Mouse (Mus musculus) midbrain, postnatal 0 days (tissue): ENCODE measurements at regions not wholly inside any gene's neighbourhood (a gene's known extent, or its start where the extent isn't known, plus 50 kb on each side); places are given as distances from the start of the nearest gene placed in this dataset.
A peak's percentile ranks its signal among the peaks of the same experiment; 100 is the strongest.

Experiments
- ATAC-seq: fragments of 200-750 bp; cut with Nextera tagmentation; 2 replicates; pipeline ENCODE4 v1.8.0; 2017; ENCODE audit warnings: moderate number of reproducible peaks, mild to moderate bottlenecking, moderate TSS enrichment, moderate library complexity; ENCODE audit not compliant: low FRiP score
- DNase-seq: peaks from one replicate; pipeline ENCODE4 v3.0.0-alpha.2; 2015; ENCODE audit warnings: low spot score
- H3K27ac ChIP-seq: fragments of 300-500 bp; sonication (generic); 2 replicates; pipeline ENCODE4 v1.5.1; 2014; ENCODE audit warnings: low read depth, mild to moderate bottlenecking, low read length, mixed read lengths
- H3K27me3 ChIP-seq: fragments of 300-500 bp; sonication (generic); 2 replicates; pipeline ENCODE4 v1.6.1; 2014; ENCODE audit warnings: low read length, control low read depth, mixed read lengths; ENCODE audit not compliant: insufficient read depth
- H3K36me3 ChIP-seq: fragments of 300-500 bp; sonication (generic); 2 replicates; pipeline ENCODE4 v1.6.1; 2014; ENCODE audit warnings: low read length, control low read depth, mixed read lengths; ENCODE audit not compliant: insufficient read depth
- H3K4me1 ChIP-seq: fragments of 300-500 bp; sonication (generic); 2 replicates; pipeline ENCODE4 v1.6.1; 2014; ENCODE audit warnings: mild to moderate bottlenecking, control low read depth, antibody characterized with exemption, low read length, mixed read lengths; ENCODE audit not compliant: insufficient read depth
- H3K4me2 ChIP-seq: fragments of 300-500 bp; sonication (generic); 2 replicates; pipeline ENCODE4 v1.6.1; 2014; ENCODE audit warnings: low read depth, mild to moderate bottlenecking, low read length, mixed read lengths; ENCODE audit not compliant: poor library complexity, severe bottlenecking
- H3K4me3 ChIP-seq: fragments of 300-500 bp; sonication (generic); 2 replicates; pipeline ENCODE4 v1.5.1; 2014; ENCODE audit warnings: low read depth, mild to moderate bottlenecking, low read length, moderate library complexity
- H3K9ac ChIP-seq: fragments of 300-500 bp; sonication (generic); replicated peaks from 2 replicates; pipeline ENCODE4 v1.6.1; 2014; ENCODE audit warnings: mild to moderate bottlenecking, low read length, moderate library complexity, mixed read lengths; ENCODE audit not compliant: poor library complexity, severe bottlenecking
- H3K9me3 ChIP-seq: fragments of 300-500 bp; sonication (generic); 2 replicates; pipeline ENCODE4 v1.6.1; 2016; ENCODE audit warnings: low read length, control low read depth
- CTCF ChIP-seq: IDR thresholded peaks from 2 replicates; pipeline ENCODE4 v1.5.1; 2016; ENCODE audit warnings: antibody characterized with exemption, mild to moderate bottlenecking
- WGBS: fragments of 180-500 bp; shearing (Covaris S2); extraction: QIAGEN DNeasy Blood & Tissue Kit; methylation state at CpG from one replicate; pipeline ENCODE4 v1.1.7; 2014; 5-methylcytosine and 5-hydroxymethylcytosine counted together

DNA sequence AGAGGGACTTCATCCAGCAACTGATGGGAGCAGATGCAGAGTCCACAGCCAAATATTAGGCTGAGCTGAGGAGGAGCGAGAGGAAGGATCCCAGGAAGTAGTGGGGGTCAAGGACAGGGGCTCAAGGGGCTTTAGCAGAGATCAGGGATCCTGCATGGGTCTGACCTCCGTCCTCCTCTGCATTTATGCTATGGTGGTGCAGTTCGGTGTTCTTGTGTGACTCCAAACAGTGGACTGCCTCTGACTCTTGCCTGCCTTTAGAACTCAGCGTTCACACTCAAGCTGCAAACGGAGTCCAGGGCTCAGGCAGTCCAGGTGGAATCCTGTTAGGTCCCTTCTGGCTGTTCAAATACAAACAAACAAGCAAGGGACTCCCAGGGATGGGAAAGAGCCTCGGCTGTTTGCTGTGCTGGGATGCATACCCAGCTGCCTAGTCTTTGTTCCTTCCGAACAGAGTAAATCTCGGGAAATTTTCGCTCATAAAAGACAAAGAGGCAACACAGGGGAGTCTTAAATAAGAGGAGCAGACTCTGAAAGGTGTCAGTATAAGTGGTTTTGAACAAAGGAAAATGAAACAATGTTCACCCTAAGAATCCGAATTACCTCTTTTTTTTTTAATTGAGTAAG is 1042.9 kb downstream of the Robo2 start:
- Histone ChIP-seq H3K9ac (no peak overlapping the region), H3K4me3 (no peak overlapping the region), H3K9me3 (no peaks in the 10 kb centered on the region), H3K4me2 (no peak overlapping the region), H3K27me3 (no peaks in the 10 kb centered on the region), H3K27ac (no peak overlapping the region), H3K4me1 (no peaks in the 10 kb centered on the region), H3K36me3 (no peaks in the 10 kb centered on the region)
- no peak for TF ChIP-seq CTCF
- peak; percentile 10 for DNase-seq
- no peak for ATAC-seq
- WGBS = 30% methylated on average over 10 of the region's 10 CpGs

DNA sequence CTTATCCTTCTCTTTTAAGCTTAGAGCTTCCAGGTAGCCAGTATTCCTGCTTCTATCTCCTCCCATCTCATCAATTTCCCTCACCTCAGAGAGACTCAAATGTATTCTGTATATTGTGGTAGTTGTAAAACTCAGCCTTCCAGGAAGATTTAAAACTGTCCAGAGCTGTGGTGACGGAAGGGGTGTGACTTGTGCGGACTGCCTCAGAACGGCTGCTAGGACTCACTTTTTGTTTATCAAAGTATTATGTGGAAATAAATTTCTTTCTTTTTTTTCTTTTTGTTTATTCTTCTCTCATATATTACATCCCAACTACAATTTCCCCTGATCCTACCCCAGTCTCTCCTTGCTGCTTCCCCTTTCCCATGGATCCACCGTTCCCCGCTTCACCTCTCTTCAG is 1043.7 kb downstream of the Robo2 start:
- no peak for TF ChIP-seq CTCF
- no peak for DNase-seq
- ATAC-seq = no peak
- no peak overlapping the region for H3K9ac ChIP-seq
- no peaks in the 10 kb centered on the region for H3K9me3 ChIP-seq
- no peak overlapping the region for H3K4me2 ChIP-seq
- H3K36me3 ChIP-seq = no peaks in the 10 kb centered on the region
- no peak overlapping the region for H3K27ac ChIP-seq
- H3K4me3 ChIP-seq = no peak overlapping the region
- no peaks in the 10 kb centered on the region for H3K4me1 ChIP-seq
- H3K27me3 ChIP-seq = no peaks in the 10 kb centered on the region
- 85% methylated on average over 5 of the region's 5 CpGs for WGBS

DNA sequence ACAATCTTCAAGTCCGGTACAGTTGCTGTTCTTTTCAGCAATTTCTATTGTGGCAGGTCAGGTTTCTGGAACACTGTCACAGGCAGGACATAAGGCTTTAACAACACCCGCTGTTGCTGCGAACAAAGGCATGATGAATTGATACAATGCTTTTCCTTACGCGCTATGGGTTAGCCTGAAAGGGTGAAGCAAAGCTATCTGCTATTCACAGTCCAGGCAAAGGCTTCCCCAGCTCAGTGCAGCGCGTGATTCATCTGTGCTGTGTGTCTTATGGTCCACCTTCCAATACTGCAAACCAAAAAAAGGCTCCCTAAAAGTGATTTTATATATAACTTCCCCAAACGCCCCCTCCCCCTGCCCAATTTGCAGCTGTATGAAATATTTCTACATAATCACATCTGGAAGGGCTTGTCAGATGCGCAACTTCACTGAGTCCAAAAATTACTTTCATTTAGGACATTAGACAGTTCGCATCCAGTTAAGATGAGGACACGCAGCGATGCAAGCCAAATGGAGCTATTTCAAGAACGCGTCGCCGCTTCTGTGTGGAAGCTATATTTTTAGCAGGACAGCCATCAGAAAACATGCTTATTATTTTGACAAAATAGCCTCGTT is 1044.3 kb downstream of the Robo2 start:
- Histone ChIP-seq H3K4me2 (no peak overlapping the region), H3K36me3 (no peaks in the 10 kb centered on the region), H3K27ac (no peak overlapping the region), H3K9ac (no peak overlapping the region), H3K27me3 (no peaks in the 10 kb centered on the region), H3K4me1 (no peaks in the 10 kb centered on the region), H3K9me3 (no peaks in the 10 kb centered on the region), H3K4me3 (no peak overlapping the region)
- 51% methylated on average over 17 of the region's 17 CpGs for WGBS
- no peak for TF ChIP-seq CTCF
- no peak for ATAC-seq
- peak; percentile 15 for DNase-seq

DNA sequence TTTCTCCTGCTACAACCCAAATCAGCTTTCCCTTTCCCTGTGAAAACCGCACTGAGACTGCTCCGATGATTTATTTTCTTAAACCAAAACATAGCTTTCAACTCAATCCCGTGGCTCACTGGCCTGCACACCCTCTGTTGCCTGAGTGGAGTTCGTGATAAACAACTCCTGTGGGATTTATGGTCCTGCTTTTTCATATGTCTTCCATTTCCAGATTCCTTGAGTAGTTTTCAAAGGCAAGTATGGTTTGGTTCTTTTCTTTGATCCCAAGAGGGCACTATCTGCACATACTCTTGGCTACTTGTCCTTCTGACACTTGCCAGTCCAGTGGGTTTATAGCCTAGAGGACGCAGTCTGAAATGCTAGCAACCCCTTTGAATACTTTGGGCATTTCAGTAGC is 1042.6 kb downstream of the Robo1 start:
- H3K9ac ChIP-seq = no peak overlapping the region
- no peak overlapping the region for H3K4me2 ChIP-seq
- no peaks in the 10 kb centered on the region for H3K27me3 ChIP-seq
- H3K4me1 ChIP-seq = no peaks in the 10 kb centered on the region
- TF ChIP-seq CTCF = peak; percentile 51
- whole genome bisulfite sequencing = 81% methylated on average over 5 of the region's 5 CpGs
- ATAC-seq (no peak), DNase-seq (peak; percentile 34)
- no peaks in the 10 kb centered on the region for H3K9me3 ChIP-seq
- no peak overlapping the region for H3K27ac ChIP-seq
- H3K4me3 ChIP-seq = no peak overlapping the region
- H3K36me3 ChIP-seq = no peaks in the 10 kb centered on the region

DNA sequence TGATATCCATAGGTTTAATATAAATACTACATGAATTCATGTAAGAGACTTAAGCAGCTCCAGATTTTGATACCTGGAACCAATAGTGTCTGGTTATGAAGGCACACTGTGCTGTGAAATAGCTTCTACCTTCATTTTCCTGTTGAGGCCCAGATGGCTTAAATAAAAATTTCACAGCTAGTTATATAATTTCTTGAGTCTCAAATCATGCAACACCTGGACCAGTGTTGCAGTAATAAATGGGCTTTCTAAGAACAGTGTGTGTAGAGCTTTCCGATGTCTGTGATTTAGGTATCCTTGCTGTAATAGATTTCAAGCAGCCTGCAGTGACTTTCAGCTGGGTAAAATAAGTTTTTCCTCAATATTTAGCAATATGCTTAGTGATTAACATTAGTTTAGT is 1035.8 kb downstream of the Robo1 start:
- H3K27ac ChIP-seq = no peak overlapping the region
- H3K27me3 ChIP-seq = no peaks in the 10 kb centered on the region
- H3K4me2 ChIP-seq = no peak overlapping the region
- no peak overlapping the region for H3K4me3 ChIP-seq
- H3K4me1 ChIP-seq = no peaks in the 10 kb centered on the region
- WGBS = 94% methylated on average over 1 of the region's 1 CpGs
- ATAC-seq = no peak
- TF ChIP-seq CTCF = no peak
- no peak overlapping the region for H3K9ac ChIP-seq
- DNase-seq = no peak
- H3K36me3 ChIP-seq = no peaks in the 10 kb centered on the region
- no peaks in the 10 kb centered on the region for H3K9me3 ChIP-seq

DNA sequence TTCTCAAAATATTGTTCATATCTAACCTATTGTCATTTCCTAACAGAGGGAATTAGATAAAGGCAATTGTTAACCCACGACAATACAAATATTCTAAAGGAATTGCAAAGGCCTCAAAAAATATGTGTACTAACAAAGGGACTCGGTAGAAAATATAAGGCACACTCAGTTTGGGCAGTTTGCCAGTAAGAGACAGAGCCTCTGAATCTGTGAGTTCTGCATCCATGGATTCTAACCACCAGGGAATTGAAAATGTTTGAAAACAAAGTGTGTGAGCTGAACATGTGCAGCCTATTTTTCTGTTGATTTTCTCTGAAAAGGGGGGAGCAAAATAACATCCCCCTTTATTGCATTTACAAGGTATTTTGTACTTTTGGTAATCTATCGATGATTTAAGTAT is 1035.4 kb downstream of the Robo1 start:
- DNase-seq = peak; percentile 27
- TF ChIP-seq CTCF = no peak
- WGBS = 73% methylated on average over 3 of the region's 3 CpGs
- ATAC-seq = no peak
- no peaks in the 10 kb centered on the region for H3K36me3 ChIP-seq
- no peaks in the 10 kb centered on the region for H3K27me3 ChIP-seq
- H3K9ac ChIP-seq = no peak overlapping the region
- no peaks in the 10 kb centered on the region for H3K9me3 ChIP-seq
- no peak overlapping the region for H3K4me2 ChIP-seq
- H3K4me1 ChIP-seq = no peaks in the 10 kb centered on the region
- no peak overlapping the region for H3K4me3 ChIP-seq
- no peak overlapping the region for H3K27ac ChIP-seq
